Mouse (Mus musculus): ENCODE measurements around the gene Bglap. TPM values are rescaled to one million over a fixed set of nuclear protein-coding genes. Genes with fewer than 3 reads are reported as not detected.
"Not testable (repeated sequence)": the region's sequence is repeated elsewhere in the genome, so short reads cannot be mapped to it uniquely, and the experiment has no call there.

The Bglap gene
- total RNA-seq, 2 experiments from 2014 or later: not detected

GRCm38 (mm10) chr3:88393776-88394375, 9.6 kb upstream of the Bglap start:
- DNase-seq: no peak

DNA sequence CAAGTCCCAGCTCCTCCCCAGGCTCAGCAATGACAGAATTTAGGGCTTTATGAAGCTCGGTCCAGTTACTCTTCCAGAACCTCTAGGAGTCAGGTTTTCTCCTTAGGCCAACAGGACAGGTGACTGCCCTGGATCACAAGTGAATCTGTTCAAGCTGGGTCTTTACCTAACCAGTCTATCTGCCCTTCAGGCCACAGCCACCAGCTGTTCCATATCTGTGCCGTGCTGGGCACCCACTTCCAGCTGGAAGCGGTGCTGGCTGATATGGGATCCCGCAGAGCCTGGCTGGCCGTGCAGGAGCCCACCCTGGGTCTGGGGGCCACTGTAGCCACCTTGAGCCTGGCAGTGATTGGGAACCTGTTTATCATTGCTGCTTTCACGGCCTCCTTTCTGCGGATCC, 1.9 kb downstream of the Bglap start:
- DNase-seq: not testable (repeated sequence)

GRCm38 (mm10) chr3:88381389-88382315, 2.6 kb downstream of the Bglap start:
- DNase-seq: not testable (repeated sequence)

- DNase-seq: not testable (repeated sequence)
These were observed 5.7 kb downstream of the Bglap start, which contains the start of gene Bglap2 for GRCm38 (mm10) chr3:88378599-88378998. Gene Bglap2, minus strand, starts transcription at chr3:88378699.

- not testable (repeated sequence) for DNase-seq
These were observed 7.6 kb downstream of the Bglap start for GRCm38 (mm10) chr3:88376644-88377043.

DNA sequence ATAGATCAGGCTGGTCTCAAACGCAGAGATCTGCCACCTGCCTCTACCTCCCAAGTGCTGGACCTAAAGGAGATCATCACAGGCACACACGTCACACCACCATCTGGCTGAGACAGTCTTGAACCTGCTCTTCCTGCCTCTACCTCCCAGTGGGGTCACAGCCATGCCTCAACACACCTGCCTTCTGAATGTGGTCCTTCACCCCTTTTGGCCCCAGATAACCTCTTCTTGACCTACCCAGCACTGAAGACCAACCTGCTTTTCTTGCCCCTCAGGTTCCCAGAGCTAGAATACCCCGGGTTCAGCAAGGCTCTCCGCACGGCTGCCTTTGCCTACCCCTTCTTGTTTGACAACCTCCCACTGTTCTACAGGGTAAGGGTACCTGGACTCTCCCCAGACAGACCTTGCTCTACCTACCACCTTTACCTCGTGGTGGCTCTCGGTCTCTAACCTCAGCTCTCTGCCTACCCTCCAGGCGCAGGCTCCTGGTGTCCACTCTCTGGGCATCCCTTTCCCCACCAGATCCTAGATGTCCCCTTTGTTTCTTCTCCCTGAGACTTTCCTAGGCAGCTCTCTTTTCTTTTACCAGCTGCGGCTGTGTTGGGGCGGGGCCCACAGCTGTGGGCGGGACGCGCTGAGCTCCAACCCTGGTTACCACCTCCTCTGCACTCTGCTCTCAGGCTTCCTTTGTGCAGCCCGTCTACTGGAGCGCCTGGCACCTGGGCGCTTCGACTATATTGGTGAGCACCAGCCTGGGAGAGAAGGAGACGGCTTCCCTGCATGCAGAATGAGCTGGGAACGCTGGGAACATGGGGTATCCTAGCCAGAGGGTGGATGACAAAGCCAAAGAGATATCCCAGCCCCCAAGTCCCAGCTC, 8.3 kb downstream of the Bglap start:
- DNase-seq: not testable (repeated sequence)

- not testable (repeated sequence) for DNase-seq
These were observed 11.6 kb downstream of the Bglap start, which contains the start of gene Bglap3 for GRCm38 (mm10) chr3:88372643-88373042. Gene Bglap3, minus strand, starts transcription at chr3:88372743.

GRCm38 (mm10) chr3:88368511-88368910, 15.8 kb downstream of the Bglap start:
- not testable (repeated sequence) for DNase-seq

DNA sequence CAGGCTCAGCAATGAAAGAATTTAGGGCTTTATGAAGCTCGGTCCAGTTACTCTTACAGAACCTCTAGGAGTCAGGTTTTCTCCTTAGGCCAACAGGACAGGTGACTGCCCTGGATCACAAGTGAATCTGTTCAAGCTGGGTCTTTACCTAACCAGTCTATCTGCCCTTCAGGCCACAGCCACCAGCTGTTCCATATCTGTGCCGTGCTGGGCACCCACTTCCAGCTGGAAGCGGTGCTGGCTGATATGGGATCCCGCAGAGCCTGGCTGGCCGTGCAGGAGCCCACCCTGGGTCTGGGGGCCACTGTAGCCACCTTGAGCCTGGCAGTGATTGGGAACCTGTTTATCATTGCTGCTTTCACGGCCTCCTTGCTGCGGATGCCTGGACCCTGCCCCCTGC, 16.7 kb downstream of the Bglap start:
- not testable (repeated sequence) for DNase-seq

- not testable (repeated sequence) for DNase-seq
These were observed 17.3 kb downstream of the Bglap start for GRCm38 (mm10) chr3:88366830-88367428.

DNA sequence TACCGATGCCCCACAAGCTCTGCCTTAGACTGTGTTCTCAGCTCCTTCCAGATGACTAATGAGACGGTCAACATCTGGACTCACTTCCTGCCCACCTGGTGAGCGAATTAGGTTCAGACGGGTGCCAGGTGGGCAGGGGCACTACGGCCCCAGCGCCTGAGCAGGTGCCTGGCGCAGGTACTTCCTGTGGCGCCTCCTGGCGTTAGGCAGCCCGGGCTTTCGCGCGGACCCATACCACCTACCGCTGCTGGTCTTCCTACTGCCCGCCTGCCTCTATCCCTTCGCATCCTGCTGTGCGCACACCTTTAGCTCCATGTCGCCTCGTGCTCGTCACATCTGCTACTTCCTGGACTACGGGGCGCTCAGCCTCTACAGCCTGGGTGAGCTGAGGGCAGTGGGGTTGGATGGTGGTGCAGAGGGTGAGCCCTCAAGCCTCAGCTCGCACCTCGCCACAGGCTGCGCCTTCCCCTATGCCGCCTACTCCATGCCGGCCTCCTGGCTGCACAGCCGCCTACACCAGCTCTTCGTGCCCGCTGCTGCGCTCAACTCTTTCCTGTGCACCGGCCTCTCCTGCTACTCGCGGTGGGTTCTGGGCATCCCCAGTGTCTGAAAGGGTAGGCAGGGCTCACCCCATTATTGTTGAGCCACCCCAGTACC, 18.4 kb downstream of the Bglap start:
- no peak for DNase-seq

- DNase-seq: peak; percentile 71 to 82
These were observed 19.9 kb downstream of the Bglap start, which contains the start of gene Paqr6 for GRCm38 (mm10) chr3:88364337-88364736. Gene Paqr6, plus strand, starts transcription at chr3:88364584.

- DNase-seq: peak; percentile 25 to 29
These were observed 20.6 kb downstream of the Bglap start for GRCm38 (mm10) chr3:88363700-88364099.

DNA sequence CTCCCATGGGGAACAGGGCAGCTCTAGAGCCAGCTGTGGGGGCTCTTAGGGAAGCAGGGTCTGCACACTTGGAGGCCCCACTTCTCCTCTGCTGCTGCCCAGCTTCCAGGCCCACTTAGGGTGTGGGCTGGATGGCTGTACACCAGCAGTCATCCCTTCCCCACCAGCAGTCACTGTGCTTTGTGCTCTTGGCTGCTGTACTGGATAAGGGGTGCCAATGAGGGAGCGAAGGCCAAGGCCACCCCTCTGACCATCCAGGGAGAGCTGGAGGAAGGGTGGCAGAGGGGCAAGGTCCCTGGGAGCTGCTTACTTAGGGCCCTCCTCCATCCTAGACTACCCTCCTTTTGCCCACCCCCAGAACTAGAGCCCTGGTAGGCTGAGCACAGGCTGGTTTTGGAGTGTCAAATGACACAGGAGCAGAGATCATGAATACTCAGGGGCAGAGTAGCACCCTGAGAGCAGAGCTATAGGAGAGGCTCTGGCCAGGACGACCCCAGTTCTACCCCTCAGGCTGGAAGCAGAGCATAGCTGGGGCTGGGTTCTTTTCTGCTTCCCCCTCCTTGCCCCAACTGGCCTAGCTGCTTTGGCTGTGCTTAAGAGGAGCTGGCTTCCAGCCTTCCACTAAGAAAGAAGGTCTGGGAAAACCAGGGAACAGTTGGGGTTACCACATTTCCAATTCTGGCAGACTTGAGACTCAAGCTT, 22.5 kb downstream of the Bglap start:
- no peak for DNase-seq

DNA sequence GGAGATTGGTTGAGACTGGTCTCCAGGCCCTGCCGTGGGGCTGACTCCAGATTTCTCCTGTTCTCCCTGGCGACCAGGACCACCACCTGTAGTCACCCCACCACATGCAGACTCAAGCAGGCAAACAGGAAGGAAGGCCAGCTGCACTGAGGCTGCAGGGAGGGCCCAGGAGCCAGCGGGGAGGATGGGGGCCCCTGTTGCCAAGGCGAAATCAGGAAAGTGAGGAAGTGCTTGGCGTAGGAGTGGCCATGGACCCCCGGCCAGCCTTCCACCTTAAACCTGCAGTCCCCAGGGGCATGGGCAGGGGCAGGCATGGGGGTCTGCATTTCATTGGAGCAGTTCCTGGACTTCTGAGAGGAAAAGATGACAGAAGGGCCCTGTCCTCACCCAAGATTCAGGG, 23.2 kb downstream of the Bglap start:
- DNase-seq: no peak

DNA sequence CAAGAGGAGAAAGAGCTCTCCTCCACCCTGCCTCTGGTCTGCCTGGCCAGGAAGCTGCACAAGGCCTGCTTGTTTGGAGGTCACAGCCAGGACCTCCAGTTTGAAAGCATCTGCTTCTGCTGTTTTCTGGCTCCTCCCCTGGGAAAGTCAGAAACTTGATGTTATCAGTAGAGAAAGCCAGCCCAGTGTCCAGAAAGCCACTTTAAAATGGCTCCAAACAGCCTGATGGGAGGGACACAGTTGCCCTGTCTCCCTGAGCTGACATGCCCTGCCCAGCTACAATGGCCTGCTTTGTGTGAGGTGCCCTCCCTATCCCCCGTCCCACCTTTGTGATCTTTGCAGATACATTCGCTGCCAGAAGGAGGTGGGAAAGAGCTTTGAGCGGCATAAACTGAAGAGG, 24.3 kb downstream of the Bglap start:
- no peak for DNase-seq

- no peak for DNase-seq
These were observed 24.7 kb downstream of the Bglap start for GRCm38 (mm10) chr3:88359584-88359983.

- no peak for DNase-seq
These were observed 29.7 kb downstream of the Bglap start for GRCm38 (mm10) chr3:88354396-88355165.

GRCm38 (mm10) chr3:88352907-88353306, 31.4 kb downstream of the Bglap start:
- no peak for DNase-seq

- no peak for DNase-seq
These were observed 33.5 kb downstream of the Bglap start for GRCm38 (mm10) chr3:88350732-88351131.
